Mouse (Mus musculus) spleen, postnatal 10 days (tissue): Measurements from ENCODE around the gene Sema6d.
"Not testable (repeated sequence)": the region's sequence is repeated elsewhere in the genome, so short reads cannot be mapped to it uniquely, and the experiment has no call there.

Experiments
- DNase-seq, 2 experiments: peaks; one replicate each; pipeline ENCODE4 v3.0.0; 2021 to 2022; ENCODE audit warnings: low spot score in 2 of 2

Gene Sema6d

GRCm38 (mm10) chr2:124289356-124289755 lies 199.6 kb downstream of the Sema6d start:
- no peak for DNase-seq

DNA sequence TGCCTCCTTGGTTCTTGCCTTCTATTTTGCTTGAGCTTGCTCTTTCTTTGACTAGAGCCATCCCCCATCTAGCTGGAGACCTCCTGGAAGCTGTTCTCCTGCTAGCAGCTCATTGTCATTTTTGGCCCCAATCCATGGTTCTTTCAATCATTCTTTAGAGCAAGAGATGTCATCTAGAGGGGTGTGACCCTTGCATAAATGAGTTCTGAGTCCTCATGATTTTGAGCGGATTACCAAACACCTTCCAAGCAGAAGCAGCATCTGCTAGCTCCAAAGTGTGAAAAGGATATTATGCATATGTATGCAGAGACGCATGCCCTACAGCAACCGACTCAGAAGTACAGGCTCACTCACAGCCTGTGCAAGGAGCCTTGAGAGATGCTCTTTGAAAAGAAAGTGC lies 201.4 kb downstream of the Sema6d start:
- DNase-seq: no peak

DNA sequence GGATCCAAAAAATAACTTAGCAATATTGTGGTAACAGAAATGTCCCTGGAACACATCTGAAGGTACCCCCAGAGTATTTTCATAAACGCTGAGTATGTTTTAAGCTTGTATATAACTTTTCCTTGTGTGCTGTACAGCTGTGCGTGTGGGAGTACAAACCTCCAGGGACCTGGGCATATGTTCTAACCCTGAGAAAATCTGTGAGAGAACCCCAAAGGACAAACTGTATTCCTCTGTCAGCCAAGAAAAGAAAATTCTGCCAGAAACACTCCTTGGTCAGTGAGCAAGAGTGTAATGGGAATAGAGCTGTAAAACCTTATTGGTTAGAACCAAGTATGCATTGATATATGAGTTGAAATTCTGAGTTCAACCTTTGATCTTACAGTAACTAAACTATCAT lies 203.8 kb downstream of the Sema6d start:
- DNase-seq: no peak

DNA sequence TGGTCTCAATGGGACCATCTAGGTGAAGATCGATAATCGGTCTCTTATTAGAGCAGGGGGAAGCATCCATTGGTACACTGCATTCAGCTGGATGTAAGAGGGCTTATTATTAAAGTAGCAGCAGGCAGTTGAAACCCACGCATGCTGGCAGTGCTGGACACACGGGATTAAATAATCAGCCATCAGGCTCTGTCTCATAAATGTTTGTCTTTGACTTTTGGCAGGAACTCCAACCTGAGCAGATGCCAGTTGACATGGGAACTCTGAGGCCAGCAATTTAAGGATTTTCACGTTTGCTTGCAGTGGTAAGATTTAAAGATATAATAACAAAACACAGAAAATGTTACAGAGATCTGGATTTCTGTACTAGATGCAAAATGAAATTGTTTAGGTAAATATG lies 208.6 kb downstream of the Sema6d start:
- no peak for DNase-seq

- no peak for DNase-seq
These were observed 209.1 kb downstream of the Sema6d start for GRCm38 (mm10) chr2:124298872-124299271.

DNA sequence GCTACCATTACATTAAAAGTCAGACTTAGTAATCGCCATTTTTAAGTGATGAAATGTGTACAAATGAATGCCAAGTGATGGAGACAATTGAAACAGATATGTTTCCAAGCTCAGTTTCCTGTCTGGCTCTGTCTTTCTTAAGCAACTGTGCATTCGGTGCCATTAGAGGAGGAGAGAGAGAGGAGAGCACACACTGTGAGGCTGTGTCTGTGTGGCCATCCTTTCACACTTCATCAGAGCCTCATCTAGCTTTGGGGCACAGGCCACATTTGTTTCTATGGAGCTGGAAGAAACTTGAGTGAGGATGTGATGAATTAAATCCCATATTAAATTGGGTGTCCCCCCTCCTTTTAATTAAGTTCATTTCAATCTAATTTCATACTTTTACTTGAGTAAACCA lies 218.8 kb downstream of the Sema6d start:
- DNase-seq: no peak

- no peak for DNase-seq
These were observed 219.8 kb downstream of the Sema6d start for GRCm38 (mm10) chr2:124309361-124310128.

- no peak for DNase-seq
These were observed 232.9 kb downstream of the Sema6d start for GRCm38 (mm10) chr2:124322528-124323215.

GRCm38 (mm10) chr2:124324107-124324724 lies 234.4 kb downstream of the Sema6d start:
- no peak for DNase-seq

GRCm38 (mm10) chr2:124329473-124330130 lies 239.8 kb downstream of the Sema6d start:
- no peak for DNase-seq

DNA sequence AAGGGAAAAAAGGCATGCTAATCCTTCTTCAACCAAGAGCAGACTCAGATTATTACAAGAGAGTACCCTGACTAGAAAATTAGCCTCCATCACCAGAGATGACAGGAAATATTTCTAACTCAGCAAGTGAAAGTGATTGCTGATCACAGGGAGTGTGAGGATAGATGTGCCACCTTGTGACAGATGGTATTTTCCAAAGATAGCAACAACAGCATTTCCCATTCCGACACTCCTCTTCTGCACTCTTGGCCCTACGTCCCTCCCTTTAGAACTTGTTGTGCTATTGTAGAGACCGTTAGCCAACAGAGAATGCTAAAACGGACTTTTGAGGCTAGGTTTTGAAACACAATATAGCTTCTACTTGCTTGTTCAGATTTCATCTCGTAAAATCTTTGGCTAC lies 243.1 kb downstream of the Sema6d start:
- no peak for DNase-seq

DNA sequence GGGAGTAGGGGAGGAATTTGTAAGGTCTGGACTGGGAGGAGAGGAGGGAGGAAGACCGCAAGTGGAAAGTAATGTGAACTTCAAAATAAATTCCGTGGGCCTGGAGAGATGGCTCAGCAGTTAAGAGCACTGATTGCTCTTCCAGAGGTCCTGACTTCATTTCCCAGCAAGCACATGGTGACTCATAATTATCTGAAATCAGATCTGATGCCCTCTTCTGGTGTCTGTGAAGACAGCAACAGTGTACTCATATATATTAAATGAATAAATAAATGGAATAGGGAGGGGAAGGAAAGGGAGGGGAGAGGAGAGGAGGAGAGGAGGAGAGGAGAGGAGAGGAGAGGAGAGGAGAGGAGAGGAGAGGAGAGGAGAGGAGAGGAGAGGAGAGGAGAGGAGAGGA lies 244.9 kb downstream of the Sema6d start:
- not testable (repeated sequence) for DNase-seq

GRCm38 (mm10) chr2:124338296-124338695 lies 248.5 kb downstream of the Sema6d start:
- no peak for DNase-seq

DNA sequence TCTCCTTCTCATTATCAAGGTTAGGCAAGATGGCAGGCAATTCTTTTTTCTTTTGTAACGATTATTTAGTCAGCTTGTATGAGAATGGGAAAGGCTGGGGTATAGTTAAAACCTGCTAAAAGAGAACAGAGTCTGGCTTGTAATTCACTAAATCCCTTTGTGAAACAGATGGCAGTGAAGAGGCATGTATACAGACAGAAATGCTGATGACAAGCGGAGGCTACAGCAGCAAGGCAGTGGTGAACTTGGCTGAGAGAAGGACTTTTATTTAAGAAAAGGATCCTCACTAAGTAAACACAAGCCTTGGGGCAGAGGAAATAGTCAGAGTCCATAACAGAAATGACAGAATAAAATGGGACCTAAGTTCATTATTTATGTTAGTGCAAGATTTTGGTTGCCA lies 264.4 kb downstream of the Sema6d start:
- DNase-seq: no peak

- DNase-seq: no peak
These were observed 264.9 kb downstream of the Sema6d start for GRCm38 (mm10) chr2:124354716-124355115.

DNA sequence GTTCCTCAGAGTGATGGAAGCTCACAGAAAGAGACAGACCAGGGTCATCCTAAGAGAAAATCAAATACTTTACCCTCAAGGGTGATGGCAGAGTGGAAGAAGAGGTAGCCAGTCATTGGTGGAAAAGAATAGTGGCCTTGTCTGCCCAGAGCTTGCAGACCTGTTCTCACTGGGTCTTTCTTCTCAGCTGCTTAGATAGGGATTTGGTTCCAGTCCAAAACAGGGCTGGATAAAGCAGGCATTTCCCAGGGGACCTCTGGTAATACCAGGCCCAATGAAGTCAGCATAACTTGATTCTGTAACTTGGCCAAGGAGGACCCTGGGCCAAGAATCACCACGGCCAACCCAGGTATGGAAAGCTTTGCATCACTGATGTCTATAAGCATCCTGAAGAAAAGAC lies 279.5 kb downstream of the Sema6d start:
- DNase-seq: no peak

GRCm38 (mm10) chr2:124369991-124370390 lies 280.2 kb downstream of the Sema6d start:
- no peak for DNase-seq

- no peak for DNase-seq
These were observed 281.6 kb downstream of the Sema6d start for GRCm38 (mm10) chr2:124371363-124371762.

- DNase-seq: no peak
These were observed 295.3 kb downstream of the Sema6d start for GRCm38 (mm10) chr2:124385053-124385452.

DNA sequence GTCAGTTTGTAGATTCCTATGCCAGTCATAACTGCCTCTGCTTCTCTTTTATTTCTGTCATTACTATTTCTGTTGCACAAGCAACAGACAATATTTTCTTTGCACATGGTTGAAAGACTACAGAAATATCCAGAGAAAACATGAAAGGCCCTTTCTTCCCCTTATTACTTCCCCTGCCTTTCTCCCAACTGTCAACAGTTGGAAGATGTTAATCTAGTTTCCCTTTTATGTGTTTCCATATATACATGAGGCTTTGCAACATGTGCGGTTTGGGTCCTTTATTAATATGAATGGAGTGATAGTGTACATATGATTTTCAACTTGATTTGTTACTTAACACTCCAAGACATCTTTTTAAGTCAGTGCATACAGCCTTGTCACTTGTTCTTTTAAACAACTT lies 296.0 kb downstream of the Sema6d start:
- DNase-seq: no peak

- no peak for DNase-seq
These were observed 298.5 kb downstream of the Sema6d start for GRCm38 (mm10) chr2:124388269-124388668.

- DNase-seq: no peak
These were observed 307.0 kb downstream of the Sema6d start for GRCm38 (mm10) chr2:124396733-124397132.
